ENCODE assay signal across 8 mouse cellular contexts in genomic region chr10:110085156-110085555, GRCm38 (mm10).
DNase-seq lines count a peak whose midpoint lies in the region; ATAC-seq and TF ChIP-seq lines count a peak whose summit lies in the region.

No protein-coding gene starts in this region.

- TF ChIP-seq POLR2A in thymus, adult 2 months (IDR thresholded peaks at IDR 0.05; ENCODE audit: control insufficient read depth, extremely low read depth, insufficient read depth, low read length, poor library complexity), result no peak
- no peak for TF ChIP-seq POLR2A in cortical plate, adult 2 months (IDR thresholded peaks at IDR 0.05; ENCODE audit: extremely low read depth, insufficient read depth, low read length)

- no peaks in the 10 kb centered on the region for H3K9me3 ChIP-seq in limb, embryonic 11.5 days (ENCODE audit: control insufficient read depth, low read length)

- peak; percentile 28 to 84 for DNase-seq in adrenal gland, adult (ENCODE audit: inconsistent age in 2 of 2, low spot score in 1 of 2)
- DNase-seq in adrenal gland, adult 8-10 months, result no peak
- peak; percentile 3 for DNase-seq in thymus, adult 2 months
- DNase-seq in thymus, adult 18-20 months, result no peak
- peak; percentile 78 for DNase-seq in limb, embryonic 11.5 days (ENCODE audit: low spot score)
- DNase-seq in ovary, postnatal 36 days (ENCODE audit: low spot score), result peak; percentile 53

- H3K4me1 ChIP-seq in thymus, adult 2 months (replicated peaks; ENCODE audit: control insufficient read depth, insufficient read depth, low read length), result no peaks in the 10 kb centered on the region
- no peaks in the 10 kb centered on the region; the same call in 1 of the 2 replicates for H3K4me1 ChIP-seq in cortical plate, adult 2 months (ENCODE audit: control insufficient read depth, insufficient read depth, low read length)
- H3K4me1 ChIP-seq in limb, embryonic 11.5 days (ENCODE audit: control insufficient read depth, insufficient read depth, low read length), result no peaks in the 10 kb centered on the region

- no peak overlapping the region for H3K9ac ChIP-seq in limb, embryonic 11.5 days (ENCODE audit: low read length)

- no peaks in the 10 kb centered on the region for H3K27me3 ChIP-seq in thymus, adult 2 months (ENCODE audit: control insufficient read depth, insufficient read depth, low read length)
- no peaks in the 10 kb centered on the region for H3K27me3 ChIP-seq in limb, embryonic 11.5 days (ENCODE audit: control insufficient read depth, insufficient read depth, low read length)

- WGBS in thymus, adult 2 months, result 9% methylated on average over 5 of the region's 5 CpGs
- WGBS in limb, embryonic 11.5 days, result 13% methylated on average over 5 of the region's 5 CpGs

- no peak for TF ChIP-seq CTCF in thymus, adult 2 months (IDR thresholded peaks at IDR 0.05; ENCODE audit: borderline replicate concordance, control insufficient read depth, extremely low read depth, insufficient read depth, low read length, poor library complexity)
- peak; percentile 77 for TF ChIP-seq CTCF in cortical plate, adult 2 months (IDR thresholded peaks at IDR 0.05; ENCODE audit: extremely low read depth, insufficient read depth, low read length)

- peak; percentile 85 to 86; a peak in 3 of 4 replicates for ATAC-seq in hematopoietic stem cell, adult 5-6 weeks (replicated peaks in 1 of 2; ENCODE audit: insufficient read depth in 1 of 2, low FRiP score in 2 of 2, low TSS enrichment in 1 of 2, low read depth in 1 of 2, poor library complexity in 2 of 2, severe bottlenecking in 2 of 2)
- no peak for ATAC-seq in limb, embryonic 11.5 days (ENCODE audit: insufficient number of reproducible peaks, low FRiP score, low TSS enrichment, low read depth)

- no peak overlapping the region for H3K27ac ChIP-seq in thymus, adult 2 months (ENCODE audit: control insufficient read depth, insufficient read depth, low read length)
- no peak overlapping the region for H3K27ac ChIP-seq in cortical plate, adult 2 months (ENCODE audit: insufficient read depth, low read length)
- no peak overlapping the region for H3K27ac ChIP-seq in limb, embryonic 11.5 days (replicated peaks; ENCODE audit: low read depth, low read length)

- no peak overlapping the region for H3K4me2 ChIP-seq in limb, embryonic 11.5 days (ENCODE audit: low read depth, severe bottlenecking)

- no peaks in the 10 kb centered on the region for H3K36me3 ChIP-seq in thymus, adult 2 months (ENCODE audit: control insufficient read depth, insufficient read depth, low read length)
- H3K36me3 ChIP-seq in limb, embryonic 11.5 days (ENCODE audit: control insufficient read depth, insufficient read depth, low read length), result no peaks in the 10 kb centered on the region

- H3K4me3 ChIP-seq in thymus, adult 2 months (ENCODE audit: control insufficient read depth, insufficient read depth, low read length), result no peak overlapping the region
- no peak overlapping the region for H3K4me3 ChIP-seq in cortical plate, adult 2 months (ENCODE audit: insufficient read depth, low read length)
- H3K4me3 ChIP-seq in limb, embryonic 11.5 days (ENCODE audit: low read depth, low read length), result no peak overlapping the region

Comparison
In these comparisons a context has a peak if more than half of its experiments do, and no peak if none do; other contexts are left out.
1. DNase-seq: peak in adrenal gland, adult (2 of 2), thymus, adult 2 months (single experiment), limb, embryonic 11.5 days (single experiment) and ovary, postnatal 36 days (single experiment); none in adrenal gland, adult 8-10 months (single experiment) and thymus, adult 18-20 months (0 of 2).